Mouse (Mus musculus) stomach, postnatal 0 days (tissue): ENCODE measurements at regions not wholly inside any gene's neighbourhood (a gene's known extent, or its start where the extent isn't known, plus 50 kb on each side); places are given as distances from the start of the nearest gene placed in this dataset.

ENCODE experiments used
- CTCF ChIP-seq: IDR thresholded peaks from 2 replicates; pipeline ENCODE4 v1.5.1; 2016; ENCODE audit warnings: antibody characterized with exemption, low read depth, mild to moderate bottlenecking, moderate library complexity
- EP300 ChIP-seq: optimal IDR thresholded peaks from 2 replicates; pipeline ENCODE3; 2016; ENCODE audit warnings: antibody characterized with exemption

DNA sequence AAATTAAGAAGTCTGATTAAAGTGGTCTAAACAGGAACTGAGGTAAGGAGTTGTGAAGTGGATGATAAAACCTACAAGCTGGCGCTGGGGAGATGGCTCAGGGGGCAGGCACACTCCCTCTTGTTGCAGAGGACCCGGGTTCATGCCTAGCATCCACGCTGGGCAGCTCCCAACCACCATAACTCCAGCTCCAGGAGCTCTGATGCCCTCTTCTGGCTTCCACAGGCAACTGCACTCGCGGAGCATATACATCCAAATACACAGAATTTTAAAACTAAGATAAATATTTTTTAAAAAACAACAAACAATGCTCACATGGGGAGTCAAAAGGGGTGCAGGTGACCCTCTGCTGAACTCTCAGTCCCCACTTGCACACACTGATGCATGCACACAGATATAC lies 117.4 kb upstream of the Smad3 start:
- TF ChIP-seq CTCF = peak; percentile 32
- no peak for TF ChIP-seq EP300
